Comparison of ENCODE assay signal across 15 mouse cellular contexts in genomic region chr2:127622065-127622464, GRCm38 (mm10).
"Had no signal": no experiment of that assay in that cellular context is flagged by ENCODE, and none has a peak within 500 bp of the region (broad histone marks: within the 10 kb centered on the region; RNA-seq: fewer than 3 reads in every experiment).

No protein-coding gene starts in this region.

- H3K9me3 ChIP-seq: limb, embryonic 13.5 days; liver, embryonic 15.5 days; midbrain, embryonic 15.5 days; neural tube, embryonic 12.5 days had no signal

- ATAC-seq: lung, postnatal 0 days; midbrain, embryonic 15.5 days had no signal

- H3K4me1 ChIP-seq: limb, embryonic 13.5 days; liver, embryonic 15.5 days; midbrain, embryonic 15.5 days; neural tube, embryonic 12.5 days had no signal

- H3K27me3 ChIP-seq: limb, embryonic 13.5 days; midbrain, embryonic 15.5 days; neural tube, embryonic 12.5 days had no signal

- H3K9ac ChIP-seq: limb, embryonic 13.5 days; liver, embryonic 15.5 days; midbrain, embryonic 15.5 days; neural tube, embryonic 12.5 days had no signal

- H3K4me2 ChIP-seq: limb, embryonic 13.5 days; liver, embryonic 15.5 days; midbrain, embryonic 15.5 days; neural tube, embryonic 12.5 days had no signal

- DNase-seq: kidney, adult 8-10 months; kidney, postnatal 36 days; layer of hippocampus, adult 9-11 months; left cerebral cortex, postnatal 4 days; lung, adult 2 months; lung, postnatal 36 days; right cerebral cortex, adult 18-20 months; right cerebral cortex, postnatal 25 days; thymus, postnatal 4 days had no signal

- H3K36me3 ChIP-seq: limb, embryonic 13.5 days; liver, embryonic 15.5 days; midbrain, embryonic 15.5 days; neural tube, embryonic 12.5 days had no signal

- H3K27ac ChIP-seq: kidney, postnatal 0 days; limb, embryonic 13.5 days; liver, embryonic 15.5 days; midbrain, embryonic 15.5 days; neural tube, embryonic 12.5 days had no signal

- H3K4me3 ChIP-seq: limb, embryonic 13.5 days; liver, embryonic 15.5 days; midbrain, embryonic 15.5 days; neural tube, embryonic 12.5 days had no signal
